Mouse (Mus musculus): Measurements from ENCODE around the gene Meis3.

The Meis3 gene

DNA sequence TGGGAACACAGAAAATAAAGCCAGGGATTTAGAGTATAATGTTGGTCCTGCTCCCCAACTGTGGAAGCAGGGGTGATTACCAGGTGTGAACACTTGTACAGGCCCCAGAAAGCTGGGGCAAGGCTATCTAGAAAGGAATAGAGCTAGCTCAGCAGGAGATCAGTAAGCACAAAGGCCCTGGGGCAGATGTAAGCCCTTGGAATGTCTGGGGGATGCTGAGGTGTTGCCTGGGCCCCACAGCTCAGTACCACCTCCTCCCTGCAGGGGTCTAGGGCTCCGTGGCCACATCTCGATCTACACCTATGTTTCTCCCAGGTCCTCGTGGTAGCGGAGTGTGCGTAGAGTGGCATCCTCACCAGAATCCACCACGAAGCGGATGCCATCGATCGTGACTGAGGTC is 39.1 kb downstream of the Meis3 start:
- DNase-seq, result no peak

DNA sequence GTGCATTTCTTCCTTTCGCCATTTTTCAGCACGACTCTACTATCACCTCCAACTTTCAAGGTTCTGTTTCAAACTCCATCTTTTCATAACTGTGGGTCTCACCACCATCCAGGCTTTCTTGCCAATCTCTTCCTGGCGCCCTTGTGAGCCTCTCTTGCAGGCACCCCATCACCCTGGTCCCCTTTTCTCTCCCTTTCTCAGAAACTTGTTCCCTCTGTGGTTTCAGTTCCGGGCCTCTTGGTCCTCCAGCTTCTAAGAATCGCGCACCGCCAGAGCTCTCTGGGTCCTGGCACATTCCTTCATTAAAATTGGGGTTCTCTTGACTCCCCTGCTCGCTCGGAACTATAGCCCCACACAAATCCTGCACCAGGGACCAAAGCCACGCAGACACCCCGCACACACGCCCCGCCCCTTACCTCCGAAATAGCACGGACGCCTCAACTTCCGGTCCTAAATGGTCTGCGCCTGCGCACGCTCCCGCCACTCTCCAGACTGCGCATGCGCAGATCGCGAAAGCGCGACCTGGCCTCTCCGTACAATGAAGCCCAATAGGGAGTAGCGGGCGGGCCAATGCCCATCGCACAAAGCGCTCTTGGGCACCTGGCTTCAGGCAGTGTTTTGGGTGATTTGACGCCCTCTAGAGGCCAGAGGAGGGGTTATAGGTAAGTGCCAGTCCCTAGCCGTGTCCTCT is 46.8 kb downstream of the Meis3 start, which contains the start of gene Dhx34:
Gene Dhx34 (minus strand): TSS at position 456 of the 691 bp plus-strand sequence.
- peak; percentile 96 for DNase-seq

DNA sequence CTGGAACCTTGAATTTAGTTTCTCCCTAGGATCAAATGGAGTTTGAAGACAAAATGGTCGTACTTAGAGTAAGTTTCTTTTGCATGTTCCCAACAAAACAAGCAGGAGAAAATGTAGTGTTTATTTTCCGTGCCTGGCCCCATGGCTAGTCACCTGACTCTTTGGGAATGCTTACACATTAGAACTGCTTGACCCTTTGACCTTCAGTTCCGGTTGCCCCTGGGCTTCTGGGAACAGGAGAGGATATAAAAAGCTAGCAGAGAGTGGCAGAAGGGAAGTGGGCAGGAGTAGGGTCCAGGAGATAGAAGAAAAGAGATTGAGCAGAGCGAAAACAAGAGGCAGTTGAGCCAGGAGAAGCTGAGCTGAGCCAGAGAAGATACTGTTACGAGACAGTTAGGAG is 55.0 kb downstream of the Meis3 start:
- DNase-seq, result no peak

Data from right cerebral cortex, postnatal 4 days (tissue).